Mouse (Mus musculus) macrophage (primary cell): ENCODE results near the gene Ldah. TPM values are rescaled to one million over a fixed set of nuclear protein-coding genes. Genes with fewer than 3 reads are reported as not detected.

Experiments used
- H3K27ac ChIP-seq: fragments of 350-480 bp; formaldehyde crosslinking; 2 replicates; pipeline ENCODE4 v1.9.0; 2021
- H3K36me3 ChIP-seq: fragments of 350-480 bp; formaldehyde crosslinking; 2 replicates; pipeline ENCODE4 v1.9.0; 2021; ENCODE audit errors: inconsistent target
- H3K4me3 ChIP-seq: fragments of 350-480 bp; formaldehyde crosslinking; 2 replicates; pipeline ENCODE4 v1.9.0; 2021; ENCODE audit errors: inconsistent target
- H3K79me2 ChIP-seq: fragments of 350-480 bp; formaldehyde crosslinking; 2 replicates; pipeline ENCODE4 v1.9.0; 2021; ENCODE audit errors: inconsistent target
- WGBS: methylation state at CpG from one replicate; pipeline ENCODE4 v1.1.7; 2026; ENCODE audit warnings: inconsistent platforms; ENCODE audit not compliant: missing documents; 5-methylcytosine and 5-hydroxymethylcytosine counted together
- polyA plus RNA-seq: library from polyadenylated mRNA; stranded (reverse); fragments of 250-400 nt; gene quantifications from 3 replicates; pipeline ENCODE4 v1.2.4, GENCODE M21; 2018; ENCODE audit warnings: inconsistent platforms

Gene Ldah
- polyA plus RNA-seq, 1 experiment from 2014 or later, result 60.9 TPM

DNA sequence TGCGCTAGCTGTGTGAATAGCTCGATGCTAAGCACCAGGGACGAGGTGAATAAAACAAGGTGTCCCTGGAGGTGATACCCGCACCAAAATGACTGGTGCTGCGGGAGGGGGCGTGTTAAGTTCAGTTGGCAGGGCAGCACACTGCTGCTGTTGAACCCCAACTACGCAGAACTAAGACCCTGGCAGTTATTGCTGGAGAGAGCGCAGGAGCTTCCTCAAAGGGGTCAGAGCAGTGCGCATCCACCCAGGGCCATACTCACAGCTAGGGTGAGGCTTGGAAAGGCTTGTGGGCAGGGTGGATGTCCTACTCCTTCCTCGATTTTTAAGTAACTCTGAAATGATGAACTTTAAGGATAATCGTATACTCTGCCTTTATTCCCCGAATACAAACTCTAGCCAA lies 105.9 kb downstream of the Ldah start:
- H3K4me3 ChIP-seq, result peak overlapping the region; percentile 98
- peaks cover 19% of the 10 kb centered on the region for H3K36me3 ChIP-seq
- 24% methylated on average over 12 of the region's 12 CpGs for WGBS
- peaks cover 43% of the 10 kb centered on the region for H3K79me2 ChIP-seq
- peak overlapping the region; percentile 82 for H3K27ac ChIP-seq

DNA sequence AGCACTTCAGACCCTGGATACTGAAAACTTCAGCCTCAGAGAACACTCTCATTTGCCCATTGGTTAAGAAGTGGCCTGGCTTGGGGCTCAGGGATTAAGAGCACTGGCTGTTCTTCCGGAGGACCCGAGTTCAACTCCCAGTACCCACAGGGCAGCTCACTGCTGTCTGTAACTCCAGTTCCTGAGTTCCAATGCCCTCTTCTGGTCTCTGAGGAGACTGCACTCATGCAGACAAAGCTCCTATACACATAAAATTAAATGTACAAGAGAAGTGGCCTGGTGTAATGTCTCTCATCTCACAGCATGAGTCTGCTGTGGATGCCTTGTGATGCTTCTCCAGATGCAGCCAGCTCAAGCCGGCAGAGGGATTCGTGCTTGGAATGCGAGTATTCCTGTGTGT lies 108.6 kb downstream of the Ldah start:
- WGBS, result 88% methylated on average over 5 of the region's 5 CpGs
- Histone ChIP-seq H3K79me2 (peaks cover 43% of the 10 kb centered on the region), H3K36me3 (peaks cover 43% of the 10 kb centered on the region), H3K27ac (no peak overlapping the region), H3K4me3 (no peak overlapping the region)

DNA sequence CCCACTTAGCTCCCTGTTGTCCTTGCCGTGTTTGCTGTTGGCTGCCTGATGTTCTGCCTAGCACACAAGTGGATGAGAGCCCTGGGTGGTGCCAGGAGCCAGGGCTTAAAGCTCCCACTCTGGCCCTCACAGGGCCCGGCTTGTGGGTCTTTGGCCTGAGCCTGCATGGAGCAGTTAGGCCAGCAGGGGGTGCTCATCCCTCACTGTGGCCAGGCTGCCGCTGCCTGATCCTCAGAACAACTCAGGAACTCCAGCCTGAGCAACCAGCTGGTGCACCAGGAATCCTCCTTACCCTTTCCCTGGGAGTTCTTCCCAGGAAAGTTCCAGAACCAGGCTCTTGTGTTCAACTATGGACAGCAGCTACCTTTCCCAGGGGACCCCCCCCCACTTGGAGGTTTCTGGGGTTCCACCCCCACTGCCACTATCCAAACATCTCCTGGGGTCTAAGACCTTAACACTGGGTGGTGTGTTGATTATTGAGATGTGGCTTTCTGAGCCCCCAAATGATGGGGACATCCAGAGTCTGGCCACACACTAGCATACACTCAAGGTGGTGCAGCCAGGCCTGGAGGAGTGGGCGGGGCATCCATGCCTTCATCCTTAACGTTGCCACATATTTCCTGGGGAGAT lies 112.3 kb downstream of the Ldah start:
- Histone ChIP-seq H3K36me3 (peaks cover 79% of the 10 kb centered on the region), H3K4me3 (no peak overlapping the region), H3K79me2 (peaks cover 24% of the 10 kb centered on the region), H3K27ac (no peak overlapping the region)
- WGBS, result 40% methylated on average over 4 of the region's 5 CpGs

DNA sequence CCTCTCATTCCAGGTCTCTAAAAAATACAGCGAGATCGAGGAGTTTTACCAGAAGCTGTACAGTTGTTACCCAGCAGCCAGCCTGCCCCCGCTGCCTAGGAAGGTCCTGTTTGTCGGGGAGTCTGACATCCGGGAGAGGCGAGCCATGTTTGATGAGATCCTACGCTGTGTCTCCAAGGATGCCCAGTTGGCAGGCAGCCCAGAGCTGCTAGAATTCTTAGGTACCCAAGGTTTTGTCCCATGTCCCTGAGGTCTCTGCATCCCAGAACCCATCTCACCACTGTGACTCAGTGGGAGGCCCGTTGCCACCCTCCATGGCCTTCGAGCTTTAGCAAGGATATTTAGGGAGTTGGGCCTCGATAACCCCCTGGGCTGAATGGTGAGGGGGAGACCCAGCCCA lies 113.6 kb downstream of the Ldah start:
- Histone ChIP-seq H3K4me3 (no peak overlapping the region), H3K27ac (no peak overlapping the region), H3K79me2 (peaks cover 11% of the 10 kb centered on the region; the same call in 1 of the 2 replicates), H3K36me3 (peaks cover 91% of the 10 kb centered on the region)
- 96% methylated on average over 10 of the region's 10 CpGs for WGBS

DNA sequence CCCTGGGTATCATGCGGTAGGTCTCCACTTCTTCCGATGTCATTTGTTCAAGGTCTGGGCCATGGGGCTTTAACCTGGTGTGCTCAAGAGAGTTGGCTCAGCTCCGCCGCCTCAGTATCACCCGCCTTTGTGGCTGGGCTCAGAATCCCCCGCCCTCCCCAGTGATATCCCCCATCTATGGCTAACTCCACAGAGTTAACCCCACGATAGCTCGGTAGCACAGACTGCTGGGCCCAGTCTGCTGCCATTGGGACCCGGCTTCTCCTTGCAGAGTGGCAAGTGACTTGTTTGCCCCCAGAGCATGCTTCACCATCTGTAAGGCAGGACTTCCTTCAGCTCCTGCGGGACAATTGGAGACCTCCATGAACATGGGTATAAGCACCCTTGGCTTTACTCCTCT lies 116.2 kb downstream of the Ldah start:
- H3K36me3 ChIP-seq, result peaks cover 87% of the 10 kb centered on the region
- peaks cover 21% of the 10 kb centered on the region; the same call in 1 of the 2 replicates for H3K79me2 ChIP-seq
- 96% methylated on average over 10 of the region's 10 CpGs for WGBS
- H3K27ac ChIP-seq, result no peak overlapping the region
- no peak overlapping the region for H3K4me3 ChIP-seq

DNA sequence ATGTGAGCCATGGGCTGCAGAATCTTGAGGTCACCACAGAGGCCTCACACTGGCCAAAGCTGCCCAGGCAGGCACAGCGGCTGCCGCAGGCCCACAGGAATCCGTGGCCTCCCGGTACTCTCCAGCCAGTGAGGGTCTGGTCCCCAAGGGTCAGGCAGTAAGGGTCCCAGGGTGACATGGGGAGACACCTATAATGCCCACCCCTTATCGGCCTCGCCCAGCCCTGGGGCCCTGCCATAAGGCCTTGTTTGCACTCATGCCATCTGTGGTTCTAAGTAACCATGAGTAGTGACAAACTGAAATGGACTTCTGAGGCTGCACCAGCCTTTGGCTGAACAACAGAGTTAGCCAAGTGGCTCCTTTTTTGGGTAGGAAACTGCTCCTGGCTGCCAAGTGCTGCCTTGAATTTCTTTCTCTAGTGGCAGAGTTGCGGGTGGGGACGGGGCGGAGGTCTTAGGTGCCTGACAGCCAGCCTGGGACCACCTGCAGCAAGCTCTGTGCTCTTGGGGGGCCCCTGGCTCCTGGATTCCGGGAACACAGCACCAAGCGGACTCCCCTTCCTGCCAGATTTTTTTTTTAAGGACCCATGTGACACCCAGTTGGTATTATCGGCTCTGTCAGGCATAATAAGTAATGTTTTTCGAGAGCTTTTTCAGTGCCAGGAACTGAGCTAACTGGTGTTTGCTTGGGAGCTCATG lies 117.5 kb downstream of the Ldah start:
- no peak overlapping the region for H3K27ac ChIP-seq
- H3K4me3 ChIP-seq, result no peak overlapping the region
- 97% methylated on average over 13 of the region's 13 CpGs for WGBS
- peaks cover 34% of the 10 kb centered on the region; the same call in 1 of the 2 replicates for H3K79me2 ChIP-seq
- peaks cover 91% of the 10 kb centered on the region for H3K36me3 ChIP-seq

DNA sequence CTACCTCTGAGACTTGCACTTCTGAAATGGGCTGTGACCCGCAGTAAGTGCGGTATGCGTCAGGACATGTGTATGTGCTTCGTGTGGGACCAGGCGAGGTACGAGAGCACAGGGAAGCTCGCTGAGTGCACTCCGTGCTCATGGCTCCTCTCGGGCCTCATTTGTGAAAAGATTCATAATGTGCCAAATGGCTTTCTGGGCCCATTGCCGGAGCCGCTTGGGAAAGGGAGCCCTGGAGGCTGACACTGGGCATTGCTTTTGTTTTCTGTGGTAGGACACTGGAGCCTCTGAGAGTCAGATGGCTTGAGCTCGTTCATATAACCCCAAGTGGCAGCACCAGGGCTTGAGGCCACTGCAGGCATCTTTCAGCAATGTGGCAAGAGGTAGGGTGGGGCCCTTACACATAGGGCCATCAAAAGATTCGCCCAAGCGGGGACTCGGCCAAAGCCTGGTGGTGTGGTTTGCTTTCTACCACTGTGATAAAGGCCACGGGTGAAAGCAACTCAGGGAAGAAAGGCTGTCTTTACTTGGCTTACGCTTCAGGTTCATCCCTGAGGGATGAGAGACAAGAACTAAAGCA lies 118.1 kb downstream of the Ldah start:
- 98% methylated on average over 17 of the region's 17 CpGs for WGBS
- Histone ChIP-seq H3K4me3 (no peak overlapping the region), H3K79me2 (peaks cover 40% of the 10 kb centered on the region; the same call in 1 of the 2 replicates), H3K27ac (no peak overlapping the region), H3K36me3 (peaks cover 91% of the 10 kb centered on the region)

DNA sequence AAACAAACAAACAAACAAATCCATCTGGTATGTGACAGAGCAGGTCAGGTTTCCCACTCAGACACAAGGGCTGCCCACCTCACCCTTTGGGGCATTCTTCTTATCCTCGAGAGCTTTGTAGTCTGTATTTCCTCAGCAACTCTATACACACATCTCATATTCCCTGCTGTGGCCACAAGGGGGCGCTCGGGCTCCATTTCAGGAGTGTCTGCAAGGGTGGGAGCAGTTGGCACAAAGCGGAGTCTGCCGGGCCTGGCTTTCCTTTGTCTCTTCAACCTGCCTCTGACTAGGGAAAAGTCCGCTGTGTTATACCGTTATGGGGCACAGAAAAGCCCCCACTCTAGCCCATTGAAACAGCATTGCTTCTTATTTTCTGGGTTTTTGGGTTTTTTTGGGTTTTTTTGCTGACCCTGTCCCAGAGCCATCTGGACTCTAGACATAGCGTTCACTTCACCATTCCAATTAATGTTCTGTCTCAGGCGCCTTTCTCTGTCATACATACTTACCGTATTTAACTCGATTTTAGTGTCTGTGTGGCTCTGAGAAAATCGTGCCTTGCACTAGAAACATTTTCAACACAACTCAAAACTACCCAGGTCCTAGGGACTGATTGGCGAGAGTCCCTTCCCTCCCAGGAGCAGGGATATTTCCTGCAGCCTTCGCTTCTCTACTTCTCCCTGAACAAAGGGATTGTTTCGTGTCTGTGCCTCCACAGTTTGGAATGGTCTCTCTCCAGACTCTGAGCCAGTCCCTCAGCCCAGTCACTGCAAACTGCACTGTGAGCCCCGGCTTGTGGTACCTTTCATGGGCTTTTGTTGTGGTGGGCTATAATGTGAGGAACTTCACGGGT lies 119.1 kb downstream of the Ldah start:
- Histone ChIP-seq H3K4me3 (no peak overlapping the region), H3K36me3 (peaks cover 91% of the 10 kb centered on the region), H3K27ac (no peak overlapping the region), H3K79me2 (peaks cover 49% of the 10 kb centered on the region; the same call in 1 of the 2 replicates)
- WGBS, result 46% methylated on average over 17 of the region's 17 CpGs

DNA sequence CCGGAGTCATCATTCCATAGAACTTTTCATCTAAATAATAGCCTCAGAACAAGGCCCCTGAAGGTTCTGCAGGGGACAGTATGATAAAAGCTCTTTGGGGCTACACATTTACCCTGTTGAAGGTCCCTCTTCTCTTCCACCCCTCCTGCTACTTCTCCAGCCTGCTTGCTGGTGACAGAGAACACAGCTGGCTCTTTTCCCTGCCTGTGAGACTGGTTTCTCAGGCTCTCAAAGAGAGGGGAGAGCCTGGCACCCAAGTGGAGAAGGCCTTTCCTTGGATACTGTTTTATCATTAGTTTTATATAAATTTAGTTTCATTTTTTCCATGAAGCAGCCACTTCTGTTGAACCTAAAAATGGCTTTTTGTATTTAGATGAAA lies 119.8 kb downstream of the Ldah start:
- Histone ChIP-seq H3K27ac (no peak overlapping the region), H3K36me3 (peaks cover 86% of the 10 kb centered on the region), H3K79me2 (peaks cover 49% of the 10 kb centered on the region; the same call in 1 of the 2 replicates), H3K4me3 (no peak overlapping the region)
- 89% methylated on average over 1 of the region's 1 CpGs for WGBS

DNA sequence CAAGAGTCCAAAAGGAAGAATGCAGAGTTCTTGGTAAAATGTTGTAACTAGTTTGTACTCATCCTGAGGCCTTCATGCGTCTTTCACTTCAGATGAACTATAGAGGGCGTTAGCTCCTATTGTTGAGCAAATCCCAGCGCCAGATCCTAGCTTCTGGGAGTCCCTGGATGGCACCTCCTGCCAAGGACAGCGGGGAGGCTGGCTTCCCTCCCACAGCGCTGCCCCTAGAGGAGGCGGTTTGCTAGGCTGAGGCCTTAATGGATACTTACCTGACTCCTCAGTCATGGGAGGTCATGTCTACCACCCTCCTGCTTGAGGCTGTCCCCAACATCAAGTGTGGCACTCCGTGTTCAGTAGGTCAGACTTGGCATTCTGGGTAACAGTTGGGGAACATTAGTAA lies 121.3 kb downstream of the Ldah start:
- H3K36me3 ChIP-seq, result peaks cover 76% of the 10 kb centered on the region
- 95% methylated on average over 7 of the region's 7 CpGs for WGBS
- no peak overlapping the region for H3K27ac ChIP-seq
- no peak overlapping the region for H3K4me3 ChIP-seq
- peaks cover 57% of the 10 kb centered on the region; the same call in 1 of the 2 replicates for H3K79me2 ChIP-seq

DNA sequence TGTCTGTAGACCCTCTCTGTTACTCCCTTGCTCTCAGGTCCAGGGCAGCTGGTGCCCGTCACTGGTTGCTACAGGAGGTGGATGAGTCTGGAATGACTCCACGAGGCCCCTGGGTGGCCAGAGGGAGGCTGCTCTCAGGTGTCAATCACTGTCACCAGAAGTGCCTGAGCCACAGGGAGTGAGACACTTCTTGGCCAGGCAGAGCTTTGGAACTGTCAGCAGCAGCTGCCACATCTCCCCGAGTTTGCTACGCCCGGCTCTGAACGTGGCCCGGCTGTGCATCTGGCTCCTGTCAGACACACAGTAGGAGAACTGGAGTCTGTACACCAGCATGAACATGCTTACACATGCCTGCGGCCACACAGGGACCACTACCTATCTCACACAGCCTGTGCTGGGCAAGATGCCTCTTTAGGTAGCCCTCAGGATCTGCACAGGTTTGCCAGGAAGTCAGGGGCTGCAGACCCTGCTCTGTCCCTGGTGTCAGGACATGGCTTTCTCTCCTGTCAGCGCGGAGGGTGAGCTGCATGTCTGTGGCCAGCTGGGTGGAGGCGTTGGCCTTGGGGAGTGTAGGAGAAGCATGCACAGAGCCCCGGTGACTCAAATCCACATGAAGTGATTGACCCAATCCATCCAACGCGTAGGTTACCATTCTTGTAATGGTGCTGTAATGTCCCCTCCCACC lies 123.7 kb downstream of the Ldah start:
- 93% methylated on average over 14 of the region's 14 CpGs for WGBS
- Histone ChIP-seq H3K36me3 (peaks cover 70% of the 10 kb centered on the region), H3K79me2 (peaks cover 57% of the 10 kb centered on the region; the same call in 1 of the 2 replicates), H3K27ac (no peak overlapping the region), H3K4me3 (no peak overlapping the region)

DNA sequence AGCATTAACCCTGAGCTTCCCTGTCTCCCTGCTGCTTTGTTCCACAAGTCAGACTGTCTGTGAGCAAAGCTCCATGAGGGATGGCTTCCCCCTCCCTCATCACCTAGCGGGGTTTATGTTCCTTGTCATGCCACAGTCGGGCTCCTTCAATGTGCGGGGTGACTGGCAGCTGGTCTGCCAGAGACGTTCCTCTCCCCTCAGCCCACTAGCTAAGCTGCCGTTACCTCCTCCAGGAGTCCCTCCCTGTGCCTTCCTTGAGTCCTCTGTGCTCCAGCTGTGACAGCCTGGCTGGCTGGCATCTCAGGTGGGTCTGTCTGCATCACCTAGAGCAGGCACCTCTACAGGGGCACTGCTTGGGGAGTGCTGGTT lies 124.3 kb downstream of the Ldah start:
- 79% methylated on average over 5 of the region's 5 CpGs for WGBS

DNA sequence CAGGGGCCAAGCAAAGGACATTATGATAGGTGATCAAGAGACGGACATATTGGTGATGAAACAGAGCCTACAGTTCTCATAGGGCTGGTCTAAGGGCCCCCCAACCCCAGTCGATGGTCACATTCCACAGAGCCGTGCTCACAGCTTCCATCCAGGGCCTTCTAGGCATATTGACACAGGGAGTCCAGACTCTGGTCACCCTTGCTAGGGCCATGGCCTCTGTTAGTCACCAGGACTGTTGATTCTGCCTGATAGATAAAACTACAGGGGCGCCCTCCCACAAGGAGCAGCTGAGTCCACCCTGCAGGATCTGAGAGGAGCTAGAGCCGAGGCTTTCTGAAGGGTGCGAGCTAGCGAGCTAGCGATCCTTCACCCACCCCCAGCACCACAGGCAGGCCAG lies 125.7 kb downstream of the Ldah start:
- peaks cover 77% of the 10 kb centered on the region for H3K36me3 ChIP-seq
- H3K27ac ChIP-seq, result no peak overlapping the region

More for the DNA sequence above, 124.3 kb downstream of the Ldah start:
- Histone ChIP-seq H3K36me3 (peaks cover 75% of the 10 kb centered on the region), H3K4me3 (no peak overlapping the region), H3K27ac (no peak overlapping the region), H3K79me2 (peaks cover 55% of the 10 kb centered on the region; the same call in 1 of the 2 replicates)

DNA sequence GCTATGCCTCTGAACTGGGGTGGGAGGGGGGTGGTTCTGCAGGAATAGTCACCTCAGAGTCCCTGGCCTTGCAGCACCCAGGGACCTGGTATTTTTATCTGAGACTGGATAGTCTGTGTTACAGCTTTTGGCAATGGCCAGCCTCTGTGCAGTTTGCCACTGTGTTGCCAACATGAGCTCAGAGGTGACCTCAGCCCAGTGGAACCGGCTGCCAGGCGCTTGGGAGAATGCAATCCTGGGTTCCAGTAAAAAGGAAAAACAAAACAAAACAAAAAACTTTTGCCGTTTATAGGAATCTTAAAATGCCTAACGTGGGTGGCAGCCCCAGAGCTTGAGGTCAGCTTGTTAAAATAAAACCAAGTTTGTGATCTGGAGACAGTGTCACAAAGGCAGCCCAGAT lies 126.4 kb downstream of the Ldah start:
- Histone ChIP-seq H3K4me3 (no peak overlapping the region), H3K27ac (no peak overlapping the region), H3K36me3 (peaks cover 77% of the 10 kb centered on the region), H3K79me2 (peaks cover 34% of the 10 kb centered on the region; the same call in 1 of the 2 replicates)
- 97% methylated on average over 4 of the region's 4 CpGs for WGBS

More for the DNA sequence above, 125.7 kb downstream of the Ldah start:
- 95% methylated on average over 8 of the region's 8 CpGs for WGBS
- Histone ChIP-seq H3K4me3 (no peak overlapping the region), H3K79me2 (peaks cover 41% of the 10 kb centered on the region; the same call in 1 of the 2 replicates)
